Mouse (Mus musculus) limb, embryonic 11.5 days (tissue): ENCODE measurements at regions not wholly inside any gene's neighbourhood (a gene's known extent, or its start where the extent isn't known, plus 50 kb on each side); places are given as distances from the start of the nearest gene placed in this dataset.
A peak's percentile ranks its signal among the peaks of the same experiment; 100 is the strongest.

ENCODE experiments used
- ATAC-seq: fragments of 200-750 bp; cut with Nextera tagmentation; 2 replicates; pipeline ENCODE4 v1.8.0; 2017; ENCODE audit warnings: low read depth; ENCODE audit not compliant: insufficient number of reproducible peaks, low FRiP score, low TSS enrichment
- DNase-seq: peaks from one replicate; pipeline ENCODE4 v3.0.0-alpha.2; 2015; ENCODE audit warnings: low spot score
- H3K27ac ChIP-seq: fragments of 300-500 bp; sonication (generic); replicated peaks from 2 replicates; pipeline ENCODE4 v1.5.1; 2014; ENCODE audit warnings: low read depth, mild to moderate bottlenecking, low read length
- H3K27me3 ChIP-seq: fragments of 300-500 bp; sonication (generic); 2 replicates; pipeline ENCODE4 v1.6.1; 2014; ENCODE audit warnings: mild to moderate bottlenecking, low read length, mixed read lengths; ENCODE audit not compliant: control insufficient read depth, insufficient read depth
- H3K36me3 ChIP-seq: fragments of 300-500 bp; sonication (generic); 2 replicates; pipeline ENCODE4 v1.6.1; 2014; ENCODE audit warnings: mild to moderate bottlenecking, low read length, moderate library complexity, mixed read lengths; ENCODE audit not compliant: control insufficient read depth, insufficient read depth
- H3K4me1 ChIP-seq: fragments of 300-500 bp; sonication (generic); 2 replicates; pipeline ENCODE4 v1.6.1; 2014; ENCODE audit warnings: low read length, mixed read lengths; ENCODE audit not compliant: control insufficient read depth, insufficient read depth
- H3K4me2 ChIP-seq: fragments of 300-500 bp; sonication (generic); 2 replicates; pipeline ENCODE4 v1.6.1; 2014; ENCODE audit warnings: low read depth, mild to moderate bottlenecking, moderate library complexity; ENCODE audit not compliant: severe bottlenecking
- H3K4me3 ChIP-seq: fragments of 300-500 bp; sonication (generic); 2 replicates; pipeline ENCODE4 v1.5.1; 2014; ENCODE audit warnings: low read depth, low read length
- H3K9ac ChIP-seq: fragments of 300-500 bp; sonication (generic); 2 replicates; pipeline ENCODE4 v1.6.1; 2014; ENCODE audit warnings: mild to moderate bottlenecking, low read length
- H3K9me3 ChIP-seq: fragments of 300-500 bp; sonication (generic); 2 replicates; pipeline ENCODE4 v1.6.1; 2016; ENCODE audit warnings: low read length; ENCODE audit not compliant: control insufficient read depth
- WGBS: fragments of 180-500 bp; shearing (Covaris S2); extraction: QIAGEN DNeasy Blood & Tissue Kit; methylation state at CpG from one replicate; pipeline ENCODE4 v1.1.7; 2014; 5-methylcytosine and 5-hydroxymethylcytosine counted together

DNA sequence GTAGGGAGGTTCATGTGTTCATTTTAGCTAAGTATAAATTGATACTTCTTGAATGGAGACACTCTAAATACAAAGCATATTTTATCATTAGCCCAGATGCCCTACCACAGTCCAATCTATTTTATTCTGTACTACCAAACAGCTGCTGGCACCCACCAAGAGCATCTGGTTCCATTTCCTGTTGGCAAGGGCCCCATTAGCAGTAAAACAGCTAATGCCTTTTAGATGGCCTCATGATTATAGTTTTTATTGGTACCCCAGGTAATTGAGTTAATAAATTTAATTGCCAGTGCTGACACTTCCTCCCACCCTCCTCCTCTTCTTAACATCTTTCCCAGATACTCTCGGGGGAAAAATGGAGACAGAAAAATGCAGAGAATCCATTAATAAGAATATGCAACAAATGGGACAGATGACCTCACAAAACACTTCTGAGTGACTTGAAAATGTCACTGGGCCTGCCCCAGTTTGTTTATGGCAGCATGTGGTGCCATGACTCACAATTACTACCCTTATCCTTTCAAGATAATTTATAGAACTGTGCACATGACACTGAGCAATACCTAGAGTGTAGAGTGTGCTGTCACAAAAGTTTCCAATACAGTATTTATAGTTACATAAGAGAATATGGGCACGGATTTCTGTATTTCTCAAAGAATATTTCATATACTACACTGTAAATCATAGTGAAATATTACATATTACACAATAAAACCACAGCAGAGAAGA lies 509.1 kb downstream of the Slco4c1 start:
- no peak overlapping the region for H3K4me2 ChIP-seq
- no peaks in the 10 kb centered on the region for H3K4me1 ChIP-seq
- H3K4me3 ChIP-seq: no peak overlapping the region
- no peak overlapping the region for H3K27ac ChIP-seq
- 24% methylated on average over 2 of the region's 2 CpGs for WGBS
- H3K36me3 ChIP-seq: no peaks in the 10 kb centered on the region
- DNase-seq (peak; percentile 25), ATAC-seq (0 out of 2 replicates have a peak, but pooled peaks have one; percentile 47)
- no peaks in the 10 kb centered on the region for H3K9me3 ChIP-seq
- no peaks in the 10 kb centered on the region for H3K27me3 ChIP-seq
- H3K9ac ChIP-seq: no peak overlapping the region

DNA sequence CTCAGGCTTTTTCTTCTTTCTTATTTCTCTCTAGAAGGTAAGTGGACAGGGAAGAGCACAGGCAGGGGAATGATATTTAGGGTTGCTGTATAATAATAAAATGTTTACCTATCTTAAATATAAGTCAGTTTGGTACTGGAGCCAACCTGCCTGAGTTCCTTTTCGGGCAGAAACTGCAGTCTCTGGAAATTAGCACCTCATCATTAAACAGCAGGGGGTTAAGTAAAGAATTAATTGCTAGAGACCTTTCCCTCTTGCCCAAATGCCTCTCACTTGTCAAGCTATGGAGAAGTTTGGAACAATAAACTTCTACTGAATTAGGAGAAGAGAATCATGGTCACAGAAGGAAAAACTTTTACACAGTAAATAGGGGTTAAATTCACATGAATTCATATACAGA lies 524.7 kb downstream of the Slco4c1 start:
- H3K9ac ChIP-seq: no peak overlapping the region
- H3K27me3 ChIP-seq: no peaks in the 10 kb centered on the region
- no peak overlapping the region for H3K4me2 ChIP-seq
- H3K9me3 ChIP-seq: no peaks in the 10 kb centered on the region
- no peaks in the 10 kb centered on the region for H3K4me1 ChIP-seq
- H3K27ac ChIP-seq: no peak overlapping the region
- ATAC-seq (no peak), DNase-seq (no peak)
- H3K4me3 ChIP-seq: no peak overlapping the region
- 6% methylated on average over 1 of the region's 1 CpGs for WGBS
- no peaks in the 10 kb centered on the region for H3K36me3 ChIP-seq

DNA sequence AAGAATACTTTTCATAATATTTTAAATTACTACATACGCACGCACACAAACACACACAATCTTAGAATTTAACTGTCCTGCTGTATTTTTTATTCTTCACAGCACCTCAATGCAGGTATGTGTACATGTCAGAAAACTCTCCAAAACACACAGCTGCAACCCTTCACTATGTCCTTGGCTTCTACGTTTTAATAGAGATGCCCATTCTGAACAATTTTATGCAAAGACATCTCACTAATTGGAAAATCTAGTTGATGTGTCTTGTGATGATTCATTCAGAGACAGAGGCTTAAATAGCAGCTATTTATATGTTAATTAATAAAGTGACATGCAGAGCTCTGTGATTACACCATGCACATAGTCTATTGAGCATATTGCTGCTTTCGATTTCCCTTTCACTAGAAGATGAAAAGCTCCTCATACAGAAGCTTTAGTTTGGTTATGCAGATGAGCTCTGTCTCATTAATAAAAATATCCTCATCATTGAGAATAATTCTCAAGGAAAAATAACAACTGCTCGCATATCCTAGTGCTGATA lies 525.4 kb downstream of the Slco4c1 start:
- no peaks in the 10 kb centered on the region for H3K9me3 ChIP-seq
- no peak for DNase-seq
- H3K4me1 ChIP-seq: no peaks in the 10 kb centered on the region
- ATAC-seq: no peak
- 80% methylated on average over 5 of the region's 5 CpGs for WGBS
- no peak overlapping the region for H3K9ac ChIP-seq
- H3K27ac ChIP-seq: no peak overlapping the region
- H3K27me3 ChIP-seq: no peaks in the 10 kb centered on the region
- no peak overlapping the region for H3K4me2 ChIP-seq
- H3K4me3 ChIP-seq: no peak overlapping the region
- H3K36me3 ChIP-seq: no peaks in the 10 kb centered on the region

DNA sequence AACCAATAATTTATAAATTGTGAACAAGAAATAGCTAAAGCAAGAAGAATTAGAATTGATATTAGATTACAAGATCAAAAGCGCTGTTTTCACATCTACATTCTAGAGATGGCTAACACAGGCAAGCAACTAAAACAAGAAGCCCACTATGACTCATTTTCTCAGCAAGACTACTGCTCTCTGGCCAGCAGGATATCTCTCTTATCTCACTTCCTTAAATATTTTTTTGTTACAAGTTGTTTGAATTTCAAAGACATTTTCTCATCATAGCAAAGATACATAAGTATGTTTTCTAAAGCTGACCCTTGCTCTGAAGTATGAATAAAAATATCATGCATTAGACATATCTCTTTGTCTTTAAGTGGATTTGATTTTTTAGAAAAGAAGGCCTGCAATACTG lies 556.2 kb downstream of the Slco4c1 start:
- no peaks in the 10 kb centered on the region for H3K27me3 ChIP-seq
- no peak overlapping the region for H3K4me2 ChIP-seq
- H3K36me3 ChIP-seq: no peaks in the 10 kb centered on the region
- DNase-seq: no peak
- ATAC-seq: no peak
- no peak overlapping the region for H3K27ac ChIP-seq
- H3K4me1 ChIP-seq: no peaks in the 10 kb centered on the region
- H3K9me3 ChIP-seq: no peaks in the 10 kb centered on the region
- no peak overlapping the region for H3K9ac ChIP-seq
- WGBS: 90% methylated on average over 1 of the region's 1 CpGs
- no peak overlapping the region for H3K4me3 ChIP-seq

DNA sequence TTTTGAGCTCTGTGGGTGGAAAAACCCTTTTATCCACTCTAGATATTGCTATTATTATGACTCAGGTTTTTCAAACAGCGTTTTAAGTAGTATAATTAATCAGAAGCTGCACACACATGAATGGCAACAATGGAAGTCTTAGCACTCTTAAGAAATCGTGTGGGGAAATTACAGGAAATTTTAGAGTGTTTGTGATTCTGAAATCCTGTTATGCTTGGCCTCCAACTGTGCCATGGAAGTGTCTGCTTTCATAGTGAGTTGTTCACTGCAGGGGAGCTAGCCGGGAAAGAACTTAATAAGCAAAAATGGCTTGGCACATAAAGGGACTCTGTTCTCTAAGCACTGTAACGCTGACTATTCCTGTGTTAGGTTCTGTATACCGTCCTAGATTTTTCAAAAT lies 570.7 kb downstream of the Slco4c1 start:
- no peaks in the 10 kb centered on the region for H3K9me3 ChIP-seq
- DNase-seq: no peak
- no peaks in the 10 kb centered on the region for H3K4me1 ChIP-seq
- peak; percentile 78; the same call in 1 of the 2 replicates for ATAC-seq
- H3K9ac ChIP-seq: no peak overlapping the region
- 45% methylated on average over 5 of the region's 5 CpGs for WGBS
- no peak overlapping the region for H3K4me2 ChIP-seq
- H3K36me3 ChIP-seq: no peaks in the 10 kb centered on the region
- H3K4me3 ChIP-seq: no peak overlapping the region
- H3K27me3 ChIP-seq: no peaks in the 10 kb centered on the region
- H3K27ac ChIP-seq: no peak overlapping the region

DNA sequence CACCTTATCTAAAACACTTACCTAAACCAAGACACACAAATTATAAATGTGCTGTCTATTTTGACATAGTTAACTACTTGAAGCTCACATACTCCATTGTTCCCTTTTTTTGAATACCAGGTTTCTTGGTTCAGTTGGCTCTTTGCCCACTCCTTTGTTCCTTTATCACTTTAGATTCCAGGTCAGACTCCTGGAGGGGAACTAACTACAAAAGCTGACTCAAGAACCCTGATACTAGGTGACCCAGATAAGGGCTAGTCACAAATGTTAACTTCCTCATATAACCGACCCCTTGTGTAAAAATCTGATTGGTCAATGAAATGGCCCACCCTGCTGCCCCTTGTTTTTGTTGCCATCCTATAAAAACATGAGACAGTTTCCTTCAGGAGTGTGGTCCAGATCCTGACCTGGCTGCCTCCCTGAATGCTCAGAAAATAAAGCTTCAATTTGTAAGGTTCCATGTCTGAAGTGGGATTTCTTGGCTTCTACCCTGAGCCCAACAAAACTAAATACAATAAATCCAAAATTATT lies 593.9 kb downstream of the Slco4c1 start:
- H3K27me3 ChIP-seq: no peaks in the 10 kb centered on the region
- no peaks in the 10 kb centered on the region for H3K4me1 ChIP-seq
- H3K9ac ChIP-seq: no peak overlapping the region
- ATAC-seq (no peak), DNase-seq (no peak)
- WGBS: 84% methylated on average over 1 of the region's 1 CpGs
- no peaks in the 10 kb centered on the region for H3K36me3 ChIP-seq
- H3K4me2 ChIP-seq: no peak overlapping the region
- H3K27ac ChIP-seq: no peak overlapping the region
- no peak overlapping the region for H3K4me3 ChIP-seq
- no peaks in the 10 kb centered on the region for H3K9me3 ChIP-seq

DNA sequence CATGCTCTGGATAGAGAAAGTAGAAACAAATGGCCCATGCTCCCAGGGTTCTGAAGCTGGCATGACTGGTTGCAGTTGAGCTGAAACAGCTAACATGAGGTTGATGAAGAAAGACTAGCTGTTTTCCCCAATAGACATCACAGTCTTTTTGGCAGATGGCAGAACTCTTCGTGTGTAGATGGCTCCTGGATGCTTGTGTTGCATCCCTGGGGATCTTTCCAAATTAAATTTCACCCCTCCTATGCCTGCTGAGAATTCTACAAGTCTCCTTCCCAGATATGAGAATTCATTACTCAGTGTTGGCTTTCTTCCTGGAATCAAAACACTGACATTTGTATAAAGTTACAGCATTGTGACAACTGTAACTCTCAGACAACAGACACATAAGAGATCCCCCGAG lies 595.3 kb downstream of the Slco4c1 start:
- WGBS: 83% methylated on average over 2 of the region's 2 CpGs
- H3K27ac ChIP-seq: no peak overlapping the region
- no peaks in the 10 kb centered on the region for H3K4me1 ChIP-seq

More for the DNA sequence above, 595.3 kb downstream of the Slco4c1 start:
- ATAC-seq (no peak), DNase-seq (no peak)
- Histone ChIP-seq H3K9me3 (no peaks in the 10 kb centered on the region), H3K4me2 (no peak overlapping the region), H3K9ac (no peak overlapping the region), H3K4me3 (no peak overlapping the region), H3K36me3 (no peaks in the 10 kb centered on the region), H3K27me3 (no peaks in the 10 kb centered on the region)
